Mouse (Mus musculus) c-Kit-positive CD71-positive TER-119-negative erythroid progenitor cells, embryonic 14.5 days (primary cell): ENCODE data around the gene Zfp771.

Source experiments
- DNase-seq: peaks from one replicate; pipeline ENCODE4 v3.0.0-alpha.2; 2013; ENCODE audit warnings: low read depth

The Zfp771 gene

GRCm38 (mm10) chr7:127243870-127244657, at the start of gene Zfp771:
TSS of gene Zfp771 (plus strand) at chr7:127244274.
- DNase-seq = peak; percentile 87

- no peak for DNase-seq
Observed at GRCm38 (mm10) chr7:127194633-127195029, 49.4 kb upstream of the Zfp771 start.

- peak; percentile 95 for DNase-seq
Observed at GRCm38 (mm10) chr7:127195544-127196295, 48.4 kb upstream of the Zfp771 start, which contains the start of gene Cd2bp2. TSS of gene Cd2bp2 (minus strand) at chr7:127196050.

GRCm38 (mm10) chr7:127196484-127196883, 47.6 kb upstream of the Zfp771 start:
- DNase-seq = no peak

- no peak for DNase-seq
Observed at GRCm38 (mm10) chr7:127206606-127207005, 37.5 kb upstream of the Zfp771 start.

GRCm38 (mm10) chr7:127207374-127208294, 36.4 kb upstream of the Zfp771 start:
- DNase-seq = no peak

GRCm38 (mm10) chr7:127208295-127208552, 35.9 kb upstream of the Zfp771 start, which contains the start of gene Tbc1d10b:
TSS of gene Tbc1d10b (minus strand) at chr7:127208468.
- DNase-seq = no peak

GRCm38 (mm10) chr7:127208553-127209438, 35.3 kb upstream of the Zfp771 start, which contains the start of gene Mylpf:
TSS of gene Mylpf (plus strand) at chr7:127208890.
- DNase-seq = peak; percentile 95

- DNase-seq = no peak
Observed at GRCm38 (mm10) chr7:127209851-127210250, 34.2 kb upstream of the Zfp771 start.

GRCm38 (mm10) chr7:127210266-127210665, 33.8 kb upstream of the Zfp771 start:
- DNase-seq = no peak

- no peak for DNase-seq
Observed at GRCm38 (mm10) chr7:127211014-127211745, 32.9 kb upstream of the Zfp771 start.

- DNase-seq = no peak
Observed at GRCm38 (mm10) chr7:127212432-127213250, 31.4 kb upstream of the Zfp771 start.

GRCm38 (mm10) chr7:127213485-127213884, 30.6 kb upstream of the Zfp771 start:
- no peak for DNase-seq

- DNase-seq = no peak
Observed at GRCm38 (mm10) chr7:127213930-127214329, 30.1 kb upstream of the Zfp771 start.

GRCm38 (mm10) chr7:127214521-127214920, 29.6 kb upstream of the Zfp771 start:
- no peak for DNase-seq

- DNase-seq = no peak
Observed at GRCm38 (mm10) chr7:127214981-127215871, 28.8 kb upstream of the Zfp771 start.

GRCm38 (mm10) chr7:127216307-127216706, 27.8 kb upstream of the Zfp771 start:
- DNase-seq = no peak

- DNase-seq = no peak
Observed at GRCm38 (mm10) chr7:127217475-127217874, 26.6 kb upstream of the Zfp771 start.
